21 mouse cellular contexts compared by ENCODE assay signal in genomic region chr16:91168398-91168797, GRCm38 (mm10). TPM values are rescaled to one million over a fixed set of nuclear protein-coding genes. Genes with fewer than 3 reads are reported as not detected.
DNase-seq lines count a peak whose midpoint lies in the region; ATAC-seq and TF ChIP-seq lines count a peak whose summit lies in the region.
"Had no signal": no experiment of that assay in that cellular context is flagged by ENCODE, and none has a peak within 500 bp of the region (broad histone marks: within the 10 kb centered on the region; RNA-seq: fewer than 3 reads in every experiment).

No protein-coding gene starts in this region.

- H3K36me3 ChIP-seq in forebrain, embryonic 10.5 days (replicated peaks), result no peaks in the 10 kb centered on the region
- no peaks in the 10 kb centered on the region for H3K36me3 ChIP-seq in forebrain, embryonic 15.5 days
- H3K36me3 ChIP-seq in midbrain, embryonic 10.5 days, result no peaks in the 10 kb centered on the region
- H3K36me3 ChIP-seq in midbrain, postnatal 0 days (ENCODE audit: insufficient read depth, low read length), result no peaks in the 10 kb centered on the region
- H3K36me3 ChIP-seq: embryonic facial prominence, embryonic 13.5 days; embryonic facial prominence, embryonic 15.5 days; forebrain, embryonic 12.5 days had no signal

- 18% methylated on average over 7 of the region's 7 CpGs for WGBS in forebrain, embryonic 10.5 days
- WGBS in forebrain, embryonic 15.5 days, result 21% methylated on average over 7 of the region's 7 CpGs
- 25% methylated on average over 7 of the region's 7 CpGs for WGBS in midbrain, embryonic 10.5 days
- WGBS in midbrain, postnatal 0 days, result 27% methylated on average over 7 of the region's 7 CpGs

- no peaks in the 10 kb centered on the region for H3K9me3 ChIP-seq in forebrain, embryonic 10.5 days
- no peaks in the 10 kb centered on the region for H3K9me3 ChIP-seq in forebrain, embryonic 15.5 days
- H3K9me3 ChIP-seq in midbrain, embryonic 10.5 days (replicated peaks), result no peaks in the 10 kb centered on the region
- no peaks in the 10 kb centered on the region for H3K9me3 ChIP-seq in midbrain, postnatal 0 days (ENCODE audit: low read length)
- H3K9me3 ChIP-seq: embryonic facial prominence, embryonic 13.5 days; embryonic facial prominence, embryonic 15.5 days; forebrain, embryonic 12.5 days had no signal

- peak overlapping the region; percentile 5; the same call in 1 of the 2 replicates for H3K4me3 ChIP-seq in forebrain, embryonic 10.5 days
- H3K4me3 ChIP-seq in forebrain, embryonic 15.5 days, result no peak overlapping the region
- H3K4me3 ChIP-seq in midbrain, embryonic 10.5 days, result no peak overlapping the region
- H3K4me3 ChIP-seq in midbrain, postnatal 0 days (ENCODE audit: low read depth, low read length), result no peak overlapping the region
- H3K4me3 ChIP-seq: embryonic facial prominence, embryonic 13.5 days; embryonic facial prominence, embryonic 15.5 days; erythroblast, embryonic 14.5 days; forebrain, embryonic 12.5 days had no signal

- no peak for TF ChIP-seq CTCF in midbrain, postnatal 0 days (IDR thresholded peaks at IDR 0.05)

- no peak for ATAC-seq in forebrain, embryonic 15.5 days (replicated peaks)
- ATAC-seq in midbrain, postnatal 0 days (ENCODE audit: low FRiP score), result no peak
- ATAC-seq: forebrain, embryonic 14.5 days had no signal

- peak overlapping the region; percentile 51 for H3K27ac ChIP-seq in forebrain, embryonic 10.5 days
- no peak overlapping the region for H3K27ac ChIP-seq in forebrain, embryonic 15.5 days (replicated peaks)
- no peak overlapping the region for H3K27ac ChIP-seq in midbrain, embryonic 10.5 days (replicated peaks)
- H3K27ac ChIP-seq in midbrain, postnatal 0 days (ENCODE audit: low read depth, low read length), result no peak overlapping the region
- H3K27ac ChIP-seq: embryonic facial prominence, embryonic 13.5 days; embryonic facial prominence, embryonic 15.5 days; forebrain, embryonic 12.5 days had no signal

- H3K4me1 ChIP-seq in forebrain, embryonic 10.5 days, result peaks cover 62% of the 10 kb centered on the region
- H3K4me1 ChIP-seq in forebrain, embryonic 15.5 days, result peaks cover 39% of the 10 kb centered on the region
- peaks cover 52% of the 10 kb centered on the region for H3K4me1 ChIP-seq in midbrain, embryonic 10.5 days
- no peaks in the 10 kb centered on the region for H3K4me1 ChIP-seq in midbrain, postnatal 0 days (ENCODE audit: insufficient read depth, low read length)

- H3K4me2 ChIP-seq in forebrain, embryonic 15.5 days (replicated peaks), result no peak overlapping the region
- H3K4me2 ChIP-seq in midbrain, postnatal 0 days (ENCODE audit: low read depth, low read length, poor library complexity, severe bottlenecking), result no peak overlapping the region
- H3K4me2 ChIP-seq: embryonic facial prominence, embryonic 13.5 days; embryonic facial prominence, embryonic 15.5 days; forebrain, embryonic 12.5 days had no signal

- H3K27me3 ChIP-seq in forebrain, embryonic 10.5 days (ENCODE audit: poor library complexity, severe bottlenecking), result peaks cover 96% of the 10 kb centered on the region
- H3K27me3 ChIP-seq in forebrain, embryonic 15.5 days, result peaks cover 53% of the 10 kb centered on the region
- peaks cover 100% of the 10 kb centered on the region for H3K27me3 ChIP-seq in midbrain, embryonic 10.5 days (ENCODE audit: low read depth, poor library complexity, severe bottlenecking)
- peaks cover 43% of the 10 kb centered on the region for H3K27me3 ChIP-seq in midbrain, postnatal 0 days (ENCODE audit: insufficient read depth, low read length)

- no peak for DNase-seq in forebrain, embryonic 10.5 days (ENCODE audit: extremely low spot score, low spot score)
- peak; percentile 30 for DNase-seq in midbrain, embryonic 10.5 days (ENCODE audit: low spot score)
- no peak for DNase-seq in midbrain, postnatal 0 days (ENCODE audit: low spot score)
- DNase-seq: adrenal gland, adult 2 months; adrenal gland, postnatal 10 days; adrenal gland, postnatal 25 days; cerebellum, adult 11 months; cerebellum, adult 18-20 months; cerebellum, adult 8-10 months; cerebellum, adult 9-11 months; cerebellum, postnatal 14 days; cerebellum, postnatal 36 days had no signal

- no peak overlapping the region for H3K9ac ChIP-seq in forebrain, embryonic 15.5 days (replicated peaks)
- H3K9ac ChIP-seq in midbrain, postnatal 0 days (replicated peaks; ENCODE audit: low read length, poor library complexity, severe bottlenecking), result no peak overlapping the region
- H3K9ac ChIP-seq: embryonic facial prominence, embryonic 13.5 days; embryonic facial prominence, embryonic 15.5 days; forebrain, embryonic 12.5 days had no signal

RNA-seq across cellular contexts. Expression of gene Olig2, which starts 56.9 kb away (rescaled TPM):
- polyA plus RNA-seq in forebrain, embryonic 10.5 days (2016; fragmentation: Nextera tagmentation; extraction: Ambion mirVana), result 10.5 and 11.2 TPM in 2 replicates
- polyA plus RNA-seq in forebrain, embryonic 15.5 days (2015; fragmentation: Nextera tagmentation; extraction: Ambion mirVana), result 7.1 and 8.6 TPM in 2 replicates
- 7.4 and 7.6 TPM in 2 replicates for polyA plus RNA-seq in midbrain, embryonic 10.5 days (2016; fragmentation: Nextera tagmentation; extraction: Ambion mirVana)
- 36.0 and 58.4 TPM in 2 replicates for total RNA-seq in midbrain, postnatal 0 days (2014; rRNA removed)
- polyA plus RNA-seq in midbrain, postnatal 0 days (2015; fragmentation: Nextera tagmentation; extraction: Ambion mirVana), result 13.3 and 15.7 TPM in 2 replicates
- total RNA-seq: adrenal gland, adult 2 months; adrenal gland, postnatal 10 days; adrenal gland, postnatal 25 days; common myeloid progenitor, adult 5-6 weeks; MEL had no signal
- polyA plus RNA-seq: adrenal gland, adult 2 months; C2C12; erythroblast, embryonic 14.5 days had no signal
